Comparison of ENCODE assay signal across 29 mouse cellular contexts in the genomic region with DNA sequence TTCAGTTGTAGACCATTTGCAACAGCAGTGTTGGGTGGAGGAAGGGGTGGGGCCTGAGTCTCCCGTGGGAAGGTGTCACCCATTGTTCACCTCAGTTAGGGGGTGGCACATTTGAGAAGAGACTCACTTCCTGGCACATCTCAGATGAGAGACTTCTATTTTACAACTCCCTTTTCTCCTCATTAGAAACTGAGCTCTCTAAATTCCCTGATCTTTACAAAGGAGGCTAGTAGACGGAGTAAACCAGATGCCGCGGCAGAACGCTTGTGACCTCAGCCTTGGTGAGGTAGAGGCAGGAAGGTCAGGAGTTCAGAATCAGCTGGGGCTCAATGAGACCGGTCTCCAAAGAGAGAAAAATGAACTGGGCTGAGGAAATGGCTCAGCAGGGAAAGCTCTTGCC. TPM values are rescaled to one million over a fixed set of nuclear protein-coding genes. Genes with fewer than 3 reads are reported as not detected.
"Had no signal": no experiment of that assay in that cellular context is flagged by ENCODE, and none has a peak within 500 bp of the region (broad histone marks: within the 10 kb centered on the region; RNA-seq: fewer than 3 reads in every experiment).

No protein-coding gene starts in this region.

- H3K27me3 ChIP-seq: hindbrain, embryonic 12.5 days; intestine, embryonic 15.5 days; limb, embryonic 12.5 days; liver, embryonic 13.5 days; liver, embryonic 15.5 days had no signal

- H3K27ac ChIP-seq: gastrocnemius, adult 2 months; heart, adult 2 months; heart, embryonic 13.5 days; heart, embryonic 15.5 days; hindbrain, embryonic 12.5 days; hindbrain, embryonic 14.5 days; intestine, embryonic 15.5 days; layer of hippocampus, adult 2 months; left cerebral cortex, adult 2 months; limb, embryonic 10.5 days; liver, embryonic 13.5 days; liver, embryonic 15.5 days had no signal

- H3K4me1 ChIP-seq: hindbrain, embryonic 12.5 days; intestine, embryonic 15.5 days; limb, embryonic 10.5 days; limb, embryonic 12.5 days; liver, embryonic 13.5 days; liver, embryonic 15.5 days had no signal

- H3K9ac ChIP-seq: heart, embryonic 13.5 days; heart, embryonic 15.5 days; hindbrain, embryonic 12.5 days; hindbrain, embryonic 14.5 days; intestine, embryonic 15.5 days; limb, embryonic 12.5 days; liver, embryonic 13.5 days; liver, embryonic 15.5 days had no signal

- H3K4me2 ChIP-seq: heart, embryonic 11.5 days; heart, embryonic 13.5 days; heart, embryonic 15.5 days; hindbrain, embryonic 12.5 days; hindbrain, embryonic 14.5 days; intestine, embryonic 15.5 days; limb, embryonic 12.5 days; liver, embryonic 11.5 days; liver, embryonic 13.5 days; liver, embryonic 15.5 days had no signal

- H3K36me3 ChIP-seq: heart, embryonic 15.5 days; liver, embryonic 13.5 days; liver, embryonic 15.5 days had no signal

- ATAC-seq: hindbrain, embryonic 16.5 days; inflammation-experienced regulatory T-cells, adult 6 months; intestine, embryonic 15.5 days; intestine, postnatal 0 days had no signal

- H3K4me3 ChIP-seq: gastrocnemius, adult 2 months; heart, adult 2 months; heart, embryonic 13.5 days; heart, embryonic 15.5 days; hindbrain, embryonic 12.5 days; intestine, embryonic 15.5 days; layer of hippocampus, adult 2 months; left cerebral cortex, adult 2 months; limb, embryonic 10.5 days; limb, embryonic 12.5 days; liver, embryonic 13.5 days; liver, embryonic 15.5 days had no signal

- H3K9me3 ChIP-seq: heart, embryonic 13.5 days; heart, embryonic 15.5 days; hindbrain, embryonic 12.5 days; intestine, embryonic 15.5 days; limb, embryonic 10.5 days; limb, embryonic 12.5 days; liver, embryonic 13.5 days; liver, embryonic 15.5 days had no signal

- DNase-seq: gastrocnemius, adult 2 months; gastrocnemius, postnatal 10 days; gastrocnemius, postnatal 36 days; heart, adult 11 months; heart, adult 2 months; heart, postnatal 14 days; heart, postnatal 36 days; kidney, adult 18-20 months; kidney, adult 8-10 months; kidney, postnatal 10 days; kidney, postnatal 25 days; kidney, postnatal 4 days; liver; liver, embryonic 13.5 days had no signal

RNA-seq across cellular contexts. Expression of a gene that starts 41.2 kb away (rescaled TPM):
- polyA plus RNA-seq: inflammation-experienced regulatory T-cells, adult 6 months had no signal
